In the genomic region with DNA sequence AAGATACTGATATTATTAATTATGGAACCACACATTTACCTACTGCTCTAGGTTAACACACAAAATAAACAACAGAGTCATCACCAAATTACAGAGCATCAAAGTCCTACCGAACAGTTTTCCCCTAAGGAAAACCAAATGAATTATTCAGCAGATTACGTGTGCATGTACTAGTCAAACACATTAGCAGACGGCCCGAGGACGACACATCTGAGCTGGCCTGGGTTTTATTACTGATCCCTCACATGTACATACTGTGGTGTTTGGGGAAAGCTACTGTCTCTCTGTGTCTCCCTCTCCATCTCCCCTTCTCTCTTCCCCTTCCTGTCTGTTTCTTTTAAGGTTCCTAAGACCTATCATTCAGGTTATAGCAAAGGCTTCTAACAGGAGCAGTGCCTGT, we compare ENCODE assay signal across 18 mouse cellular contexts. TPM values are rescaled to one million over a fixed set of nuclear protein-coding genes. Genes with fewer than 3 reads are reported as not detected.
DNase-seq lines count a peak whose midpoint lies in the region; ATAC-seq and TF ChIP-seq lines count a peak whose summit lies in the region.
"Had no signal": no experiment of that assay in that cellular context is flagged by ENCODE, and none has a peak within 500 bp of the region (broad histone marks: within the 10 kb centered on the region; RNA-seq: fewer than 3 reads in every experiment).

No protein-coding gene starts in this region.

- DNase-seq in hindbrain, embryonic 14.5 days (ENCODE audit: low spot score): peak; percentile 44
- DNase-seq in midbrain, postnatal 0 days (ENCODE audit: low spot score): no peak
- peak; percentile 18 for DNase-seq in mesoderm, embryonic 11.5 days (ENCODE audit: low read depth, low spot score)
- peak; percentile 7 for DNase-seq in retina, postnatal 1 day
- no peak for DNase-seq in thymus, adult 18-20 months
- DNase-seq: adrenal gland, adult 8-10 months; cerebellum, adult 11 months; cerebellum, adult 8-10 months; cerebellum, postnatal 14 days; forebrain, postnatal 0 days; gastrocnemius, postnatal 25 days; heart, adult 11 months; heart, postnatal 36 days had no signal

- H3K36me3 ChIP-seq in hindbrain, embryonic 14.5 days (replicated peaks; ENCODE audit: control insufficient read depth, insufficient read depth): no peaks in the 10 kb centered on the region
- H3K36me3 ChIP-seq in hindbrain, embryonic 16.5 days (ENCODE audit: control insufficient read depth, insufficient read depth, low read length): no peaks in the 10 kb centered on the region
- no peaks in the 10 kb centered on the region for H3K36me3 ChIP-seq in midbrain, postnatal 0 days (ENCODE audit: insufficient read depth, low read length)
- H3K36me3 ChIP-seq in midbrain, embryonic 16.5 days (ENCODE audit: control insufficient read depth, insufficient read depth, low read length): no peaks in the 10 kb centered on the region
- H3K36me3 ChIP-seq: embryonic facial prominence, embryonic 12.5 days; heart, embryonic 13.5 days; hindbrain, embryonic 13.5 days had no signal

- no peak overlapping the region for H3K4me2 ChIP-seq in hindbrain, embryonic 14.5 days (replicated peaks)
- H3K4me2 ChIP-seq in hindbrain, embryonic 16.5 days (ENCODE audit: low read length): no peak overlapping the region
- H3K4me2 ChIP-seq in midbrain, postnatal 0 days (ENCODE audit: low read depth, low read length, poor library complexity, severe bottlenecking): no peak overlapping the region
- H3K4me2 ChIP-seq in midbrain, embryonic 16.5 days (ENCODE audit: low read length): no peak overlapping the region
- H3K4me2 ChIP-seq: embryonic facial prominence, embryonic 12.5 days; heart, embryonic 13.5 days; hindbrain, embryonic 13.5 days had no signal

- no peaks in the 10 kb centered on the region for H3K9me3 ChIP-seq in hindbrain, embryonic 14.5 days (ENCODE audit: control insufficient read depth, low read length)
- H3K9me3 ChIP-seq in hindbrain, embryonic 16.5 days (ENCODE audit: control insufficient read depth, low read length): no peaks in the 10 kb centered on the region
- no peaks in the 10 kb centered on the region for H3K9me3 ChIP-seq in midbrain, postnatal 0 days (ENCODE audit: low read length)
- no peaks in the 10 kb centered on the region for H3K9me3 ChIP-seq in midbrain, embryonic 16.5 days (replicated peaks; ENCODE audit: control insufficient read depth, low read length, poor library complexity, severe bottlenecking)
- H3K9me3 ChIP-seq: embryonic facial prominence, embryonic 12.5 days; heart, embryonic 13.5 days; hindbrain, embryonic 13.5 days had no signal

- no peak overlapping the region for H3K4me3 ChIP-seq in hindbrain, embryonic 14.5 days (replicated peaks; ENCODE audit: low read length)
- H3K4me3 ChIP-seq in hindbrain, embryonic 16.5 days (ENCODE audit: low read length): no peak overlapping the region
- no peak overlapping the region for H3K4me3 ChIP-seq in midbrain, postnatal 0 days (ENCODE audit: low read depth, low read length)
- H3K4me3 ChIP-seq in midbrain, embryonic 16.5 days (ENCODE audit: low read depth, low read length): no peak overlapping the region
- H3K4me3 ChIP-seq: embryonic facial prominence, embryonic 12.5 days; heart, embryonic 13.5 days; hindbrain, embryonic 13.5 days had no signal

- H3K9ac ChIP-seq in hindbrain, embryonic 14.5 days: no peak overlapping the region
- H3K9ac ChIP-seq in hindbrain, embryonic 16.5 days (ENCODE audit: low read depth, low read length): no peak overlapping the region
- 0 out of 2 replicates have a peak overlapping the region, but pooled peaks have one; percentile 4 for H3K9ac ChIP-seq in midbrain, postnatal 0 days (replicated peaks; ENCODE audit: low read length, poor library complexity, severe bottlenecking)
- H3K9ac ChIP-seq in midbrain, embryonic 16.5 days (ENCODE audit: low read depth, low read length): no peak overlapping the region
- H3K9ac ChIP-seq: embryonic facial prominence, embryonic 12.5 days; forebrain, postnatal 0 days; heart, embryonic 13.5 days; hindbrain, embryonic 13.5 days had no signal

- H3K27ac ChIP-seq in hindbrain, embryonic 14.5 days: no peak overlapping the region
- no peak overlapping the region for H3K27ac ChIP-seq in hindbrain, embryonic 16.5 days (ENCODE audit: low read depth, low read length)
- H3K27ac ChIP-seq in midbrain, postnatal 0 days (ENCODE audit: low read depth, low read length): no peak overlapping the region
- no peak overlapping the region for H3K27ac ChIP-seq in midbrain, embryonic 16.5 days (ENCODE audit: low read length)
- H3K27ac ChIP-seq: embryonic facial prominence, embryonic 12.5 days; heart, embryonic 13.5 days; hindbrain, embryonic 13.5 days had no signal

- H3K27me3 ChIP-seq in hindbrain, embryonic 14.5 days (ENCODE audit: control insufficient read depth, insufficient read depth, low read length): no peaks in the 10 kb centered on the region
- H3K27me3 ChIP-seq in hindbrain, embryonic 16.5 days (replicated peaks; ENCODE audit: control insufficient read depth, insufficient read depth, low read length): no peaks in the 10 kb centered on the region
- H3K27me3 ChIP-seq in midbrain, postnatal 0 days (ENCODE audit: insufficient read depth, low read length): no peaks in the 10 kb centered on the region
- H3K27me3 ChIP-seq in midbrain, embryonic 16.5 days (ENCODE audit: control insufficient read depth, insufficient read depth, low read depth, low read length): no peaks in the 10 kb centered on the region
- H3K27me3 ChIP-seq: embryonic facial prominence, embryonic 12.5 days; heart, embryonic 13.5 days; hindbrain, embryonic 13.5 days had no signal

- H3K4me1 ChIP-seq in hindbrain, embryonic 14.5 days (replicated peaks; ENCODE audit: control insufficient read depth, insufficient read depth, low read length): peaks cover 12% of the 10 kb centered on the region
- H3K4me1 ChIP-seq in hindbrain, embryonic 16.5 days (ENCODE audit: control insufficient read depth, insufficient read depth, low read depth, low read length): peaks cover 4% of the 10 kb centered on the region
- no peaks in the 10 kb centered on the region for H3K4me1 ChIP-seq in midbrain, postnatal 0 days (ENCODE audit: insufficient read depth, low read length)
- H3K4me1 ChIP-seq in midbrain, embryonic 16.5 days (ENCODE audit: control insufficient read depth, insufficient read depth, low read length): peaks cover 14% of the 10 kb centered on the region

- WGBS in hindbrain, embryonic 14.5 days: 13% methylated on average over 5 of the region's 5 CpGs
- 15% methylated on average over 5 of the region's 5 CpGs for WGBS in hindbrain, embryonic 16.5 days
- WGBS in midbrain, postnatal 0 days: 12% methylated on average over 5 of the region's 5 CpGs
- 17% methylated on average over 5 of the region's 5 CpGs for WGBS in midbrain, embryonic 16.5 days

- no peak for ATAC-seq in hindbrain, embryonic 14.5 days (ENCODE audit: low FRiP score)
- ATAC-seq in hindbrain, embryonic 16.5 days: no peak
- no peak for ATAC-seq in midbrain, postnatal 0 days (ENCODE audit: low FRiP score)
- ATAC-seq in midbrain, embryonic 16.5 days: no peak
- ATAC-seq: forebrain, postnatal 0 days had no signal

- TF ChIP-seq CTCF in midbrain, postnatal 0 days (IDR thresholded peaks at IDR 0.05): no peak

RNA-seq across cellular contexts. Expression of gene Kpna3, which starts 25.5 kb away (rescaled TPM):
- polyA plus RNA-seq in hindbrain, embryonic 14.5 days (2014; fragmentation: Nextera tagmentation; extraction: Ambion mirVana): 83.7 and 93.7 TPM in 2 replicates
- polyA plus RNA-seq in hindbrain, embryonic 16.5 days (2015; fragmentation: Nextera tagmentation; extraction: Ambion mirVana): 65.2 and 73.5 TPM in 2 replicates
- 34.4 and 55.8 TPM in 2 replicates for total RNA-seq in midbrain, postnatal 0 days (2014; rRNA removed)
- 55.7 and 56.7 TPM in 2 replicates for polyA plus RNA-seq in midbrain, postnatal 0 days (2015; fragmentation: Nextera tagmentation; extraction: Ambion mirVana)
- polyA plus RNA-seq in midbrain, embryonic 16.5 days (2015; fragmentation: Nextera tagmentation; extraction: Ambion mirVana): 77.6 and 84.2 TPM in 2 replicates

RNA-seq across cellular contexts. Expression of gene Ebpl, which starts 54.0 kb away (rescaled TPM):
- 10.5 and 10.6 TPM in 2 replicates for polyA plus RNA-seq in hindbrain, embryonic 14.5 days (2014; fragmentation: Nextera tagmentation; extraction: Ambion mirVana)
- 11.9 and 13.8 TPM in 2 replicates for polyA plus RNA-seq in hindbrain, embryonic 16.5 days (2015; fragmentation: Nextera tagmentation; extraction: Ambion mirVana)
- 3.4 and 4.2 TPM in 2 replicates for total RNA-seq in midbrain, postnatal 0 days (2014; rRNA removed)
- polyA plus RNA-seq in midbrain, postnatal 0 days (2015; fragmentation: Nextera tagmentation; extraction: Ambion mirVana): 8.8 and 9.0 TPM in 2 replicates
- 9.4 and 10.0 TPM in 2 replicates for polyA plus RNA-seq in midbrain, embryonic 16.5 days (2015; fragmentation: Nextera tagmentation; extraction: Ambion mirVana)

Comparison
In these comparisons a context has a peak if more than half of its experiments do, and no peak if none do; other contexts are left out.
1. DNase-seq: peak in hindbrain, embryonic 14.5 days (single experiment), mesoderm, embryonic 11.5 days (single experiment) and retina, postnatal 1 day (single experiment); none in midbrain, postnatal 0 days (single experiment) and thymus, adult 18-20 months (0 of 2).